Mouse (Mus musculus) limb, embryonic 11.5 days (tissue): ENCODE data around the gene Srp54a. TPM values are rescaled to one million over a fixed set of nuclear protein-coding genes. Genes with fewer than 3 reads are reported as not detected.
"Not testable (repeated sequence)": the region's sequence is repeated elsewhere in the genome, so short reads cannot be mapped to it uniquely, and the experiment has no call there.

Experiments used
- ATAC-seq: fragments of 200-750 bp; cut with Nextera tagmentation; 2 replicates; pipeline ENCODE4 v1.8.0; 2017; ENCODE audit warnings: low read depth; ENCODE audit not compliant: insufficient number of reproducible peaks, low FRiP score, low TSS enrichment
- DNase-seq: peaks from one replicate; pipeline ENCODE4 v3.0.0-alpha.2; 2015; ENCODE audit warnings: low spot score
- H3K27ac ChIP-seq: fragments of 300-500 bp; sonication (generic); replicated peaks from 2 replicates; pipeline ENCODE4 v1.5.1; 2014; ENCODE audit warnings: low read depth, mild to moderate bottlenecking, low read length
- H3K27me3 ChIP-seq: fragments of 300-500 bp; sonication (generic); 2 replicates; pipeline ENCODE4 v1.6.1; 2014; ENCODE audit warnings: mild to moderate bottlenecking, low read length, mixed read lengths; ENCODE audit not compliant: control insufficient read depth, insufficient read depth
- H3K36me3 ChIP-seq: fragments of 300-500 bp; sonication (generic); 2 replicates; pipeline ENCODE4 v1.6.1; 2014; ENCODE audit warnings: mild to moderate bottlenecking, low read length, moderate library complexity, mixed read lengths; ENCODE audit not compliant: control insufficient read depth, insufficient read depth
- H3K4me1 ChIP-seq: fragments of 300-500 bp; sonication (generic); 2 replicates; pipeline ENCODE4 v1.6.1; 2014; ENCODE audit warnings: low read length, mixed read lengths; ENCODE audit not compliant: control insufficient read depth, insufficient read depth
- H3K4me2 ChIP-seq: fragments of 300-500 bp; sonication (generic); 2 replicates; pipeline ENCODE4 v1.6.1; 2014; ENCODE audit warnings: low read depth, mild to moderate bottlenecking, moderate library complexity; ENCODE audit not compliant: severe bottlenecking
- H3K4me3 ChIP-seq: fragments of 300-500 bp; sonication (generic); 2 replicates; pipeline ENCODE4 v1.5.1; 2014; ENCODE audit warnings: low read depth, low read length
- H3K9ac ChIP-seq: fragments of 300-500 bp; sonication (generic); 2 replicates; pipeline ENCODE4 v1.6.1; 2014; ENCODE audit warnings: mild to moderate bottlenecking, low read length
- H3K9me3 ChIP-seq: fragments of 300-500 bp; sonication (generic); 2 replicates; pipeline ENCODE4 v1.6.1; 2016; ENCODE audit warnings: low read length; ENCODE audit not compliant: control insufficient read depth
- WGBS: fragments of 180-500 bp; shearing (Covaris S2); extraction: QIAGEN DNeasy Blood & Tissue Kit; methylation state at CpG from one replicate; pipeline ENCODE4 v1.1.7; 2014; 5-methylcytosine and 5-hydroxymethylcytosine counted together
- polyA plus RNA-seq: library from polyadenylated mRNA; unstranded; fragments of >200 nt; fragmentation: Nextera tagmentation; extraction: Ambion mirVana; gene quantifications from 2 replicates; pipeline ENCODE4 v1.2.1, GENCODE M21; 2014

Gene Srp54a
- polyA plus RNA-seq, 1 experiment from 2014 or later = 174 TPM

- H3K36me3 ChIP-seq, DNase-seq, H3K4me2 ChIP-seq, H3K27ac ChIP-seq, H3K4me1 ChIP-seq, H3K27me3 ChIP-seq, H3K9ac ChIP-seq, H3K9me3 ChIP-seq, ATAC-seq, H3K4me3 ChIP-seq: not testable (repeated sequence)
- WGBS = 44% methylated on average over 2 of the region's 2 CpGs
Measured at GRCm38 (mm10) chr12:55078706-55079105, 1.4 kb upstream of the Srp54a start.

DNA sequence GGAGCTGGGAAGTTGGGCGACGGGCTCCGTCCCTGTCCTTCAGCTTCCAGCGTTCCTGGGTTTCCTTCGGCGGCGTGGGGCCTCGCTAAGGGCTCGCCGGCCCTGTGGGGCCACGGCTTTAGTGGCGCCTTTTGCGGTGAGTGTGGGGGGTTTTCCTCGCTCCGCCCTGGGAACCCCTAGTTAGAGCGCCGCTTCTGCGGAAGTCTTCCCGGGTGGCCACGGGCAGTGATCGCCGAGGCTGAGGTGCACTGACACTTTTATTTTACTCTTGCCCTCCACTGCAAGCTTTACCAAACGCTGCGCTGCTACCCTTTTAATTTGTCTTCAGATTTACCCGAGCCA lies 510 bp downstream of the Srp54a start:
- WGBS = under 1% methylated on average over 25 of the region's 25 CpGs
- ATAC-seq = peak; percentile 49; the same call in 1 of the 2 replicates
- not testable (repeated sequence) for H3K9me3 ChIP-seq, DNase-seq, H3K36me3 ChIP-seq, H3K27me3 ChIP-seq, H3K4me1 ChIP-seq
- H3K9ac ChIP-seq = peak overlapping the region; percentile 52; the same call in 1 of the 2 replicates
- H3K4me2 ChIP-seq = peak overlapping the region; percentile 34; the same call in 1 of the 2 replicates
- 0 out of 2 replicates have a peak overlapping the region, but pooled peaks have one; percentile 36 for H3K27ac ChIP-seq
- peak overlapping the region; percentile 57 for H3K4me3 ChIP-seq

GRCm38 (mm10) chr12:55092127-55092526 lies 12.1 kb downstream of the Srp54a start:
- not testable (repeated sequence) for H3K4me1 ChIP-seq, H3K9me3 ChIP-seq, H3K27me3 ChIP-seq, H3K4me3 ChIP-seq, DNase-seq, H3K36me3 ChIP-seq, H3K27ac ChIP-seq, H3K4me2 ChIP-seq, H3K9ac ChIP-seq, ATAC-seq
- WGBS = 100% methylated on average over 1 of the region's 7 CpGs

DNA sequence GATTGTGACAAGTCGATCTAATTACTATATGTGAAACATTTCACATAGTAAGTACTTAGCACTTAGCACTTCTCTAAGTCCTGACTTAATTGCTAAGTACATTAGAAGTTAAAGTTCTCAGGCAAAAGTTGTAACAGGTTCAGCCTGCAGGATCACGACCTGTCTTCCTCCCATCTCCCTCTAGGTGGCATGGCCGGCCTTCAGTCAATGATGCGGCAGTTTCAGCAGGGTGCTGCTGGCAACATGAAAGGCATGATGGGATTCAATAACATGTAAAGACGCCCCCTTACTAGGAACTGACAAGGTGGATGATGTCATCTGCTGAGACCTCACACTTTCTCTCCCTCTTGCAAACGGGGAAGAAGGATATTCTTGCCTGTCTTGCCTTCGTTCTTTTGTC lies 32.6 kb downstream of the Srp54a start:
- not testable (repeated sequence) for DNase-seq, H3K27ac ChIP-seq, H3K4me2 ChIP-seq, H3K4me3 ChIP-seq, H3K9me3 ChIP-seq, H3K36me3 ChIP-seq, H3K9ac ChIP-seq, H3K4me1 ChIP-seq, ATAC-seq, H3K27me3 ChIP-seq
- no CpG with 5 or more reads among the region's 7 CpGs for WGBS

DNA sequence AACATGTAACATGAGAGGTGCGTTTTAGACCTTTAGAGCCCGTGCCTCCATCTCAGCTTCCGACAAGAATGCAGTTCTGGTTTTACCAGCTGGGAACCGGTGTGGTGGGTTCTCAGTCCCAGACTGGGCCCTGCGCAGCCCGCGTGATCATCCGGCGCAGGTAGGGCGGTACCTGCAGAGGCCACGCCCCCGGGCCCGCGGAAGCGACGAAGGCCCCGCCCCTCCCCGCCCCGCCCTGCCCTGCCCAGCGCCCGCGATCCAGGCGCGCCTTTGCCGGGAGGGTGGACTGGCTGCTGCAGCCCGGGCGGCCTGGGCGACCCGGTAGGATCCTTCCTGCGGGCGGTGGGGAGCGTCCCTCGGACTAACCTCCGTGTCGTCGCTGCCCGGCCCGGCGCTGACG lies 44.2 kb downstream of the Srp54a start, which contains the start of gene Fam177a:
Fam177a (plus strand) TSS at position 228 of the 400 bp plus-strand sequence.
- H3K4me1 ChIP-seq, DNase-seq, H3K4me2 ChIP-seq, H3K36me3 ChIP-seq, H3K27ac ChIP-seq, H3K9ac ChIP-seq, H3K27me3 ChIP-seq, H3K9me3 ChIP-seq, H3K4me3 ChIP-seq: not testable (repeated sequence)
- WGBS = no CpG with 5 or more reads among the region's 40 CpGs
- peak; percentile 92 for ATAC-seq

DNA sequence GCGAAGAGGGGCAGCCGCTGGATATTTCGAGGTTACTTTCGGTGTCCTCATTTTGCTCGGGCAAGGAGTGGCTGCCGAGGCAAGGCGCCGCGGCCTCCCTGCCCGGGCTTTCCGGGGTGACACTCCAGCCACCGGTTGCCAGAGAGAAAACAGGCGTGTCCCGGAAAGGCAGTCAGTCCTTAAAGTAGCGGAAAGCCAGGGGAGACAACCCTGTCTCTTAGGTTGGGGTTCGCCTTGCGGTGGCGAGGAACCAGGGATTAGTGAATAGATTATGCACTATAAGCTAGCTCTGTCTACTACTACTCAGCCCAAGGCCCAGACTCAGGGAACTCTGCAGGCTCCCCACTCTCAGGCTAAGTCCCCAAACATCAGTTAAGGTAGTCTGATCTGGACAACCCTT lies 44.7 kb downstream of the Srp54a start:
- DNase-seq, H3K4me1 ChIP-seq, H3K27me3 ChIP-seq, H3K9me3 ChIP-seq, H3K4me2 ChIP-seq, H3K36me3 ChIP-seq, H3K9ac ChIP-seq, H3K27ac ChIP-seq, H3K4me3 ChIP-seq: not testable (repeated sequence)
- peak; percentile 26; the same call in 1 of the 2 replicates for ATAC-seq
- no CpG with 5 or more reads among the region's 18 CpGs for WGBS

- H3K9me3 ChIP-seq, H3K4me3 ChIP-seq, DNase-seq, H3K9ac ChIP-seq, H3K4me1 ChIP-seq, ATAC-seq, H3K27ac ChIP-seq, H3K36me3 ChIP-seq, H3K27me3 ChIP-seq, H3K4me2 ChIP-seq: not testable (repeated sequence)
- no CpG with 5 or more reads among the region's 6 CpGs for WGBS
Measured at GRCm38 (mm10) chr12:55135540-55135939, 55.5 kb downstream of the Srp54a start.

DNA sequence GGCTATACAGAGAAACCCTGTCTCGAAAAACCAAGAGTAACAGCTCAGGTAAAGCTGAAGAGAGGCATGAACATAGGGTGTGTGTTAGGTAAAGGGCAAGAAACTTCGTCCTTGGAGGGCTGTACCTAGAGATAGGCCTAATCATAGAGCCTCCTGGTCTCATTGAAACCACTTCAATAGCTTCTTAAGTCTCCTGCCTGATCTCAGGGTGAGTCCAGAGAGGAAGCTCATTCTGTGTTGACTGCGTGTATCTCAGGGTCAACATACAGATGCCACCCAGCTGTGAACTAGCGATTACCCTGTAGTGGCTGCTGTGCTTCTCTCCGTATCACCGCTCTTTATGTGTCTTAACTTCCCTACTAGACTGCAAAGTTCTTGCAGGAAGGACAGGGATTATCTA lies 57.8 kb downstream of the Srp54a start:
- ATAC-seq, H3K4me3 ChIP-seq, H3K4me2 ChIP-seq, DNase-seq, H3K36me3 ChIP-seq, H3K9me3 ChIP-seq, H3K27ac ChIP-seq, H3K9ac ChIP-seq, H3K4me1 ChIP-seq, H3K27me3 ChIP-seq: not testable (repeated sequence)
- no CpG with 5 or more reads among the region's 6 CpGs for WGBS
